Mouse (Mus musculus): ENCODE measurements around the gene Pnmt. TPM values are rescaled to one million over a fixed set of nuclear protein-coding genes. Genes with fewer than 3 reads are reported as not detected.

Gene Pnmt
- polyA plus RNA-seq, 1 experiment from 2014 or later = 4.9 TPM

- no peaks in the 10 kb centered on the region for H3K36me3 ChIP-seq (ENCODE audit: control insufficient read depth, insufficient read depth, low read length)
- H3K4me2 ChIP-seq (ENCODE audit: low read length) = peak overlapping the region; percentile 84
- ATAC-seq = no peak
- H3K4me3 ChIP-seq (ENCODE audit: low read length) = peak overlapping the region; percentile 70
- H3K4me1 ChIP-seq (ENCODE audit: control insufficient read depth, insufficient read depth, low read depth, low read length) = peaks cover 5% of the 10 kb centered on the region
- H3K9ac ChIP-seq (ENCODE audit: low read depth, low read length) = peak overlapping the region; percentile 84
- 49% methylated on average over 3 of the region's 3 CpGs for WGBS
- H3K9me3 ChIP-seq (ENCODE audit: control insufficient read depth, low read length) = no peaks in the 10 kb centered on the region
- peak overlapping the region; percentile 95 for H3K27ac ChIP-seq (ENCODE audit: low read depth, low read length)
- no peaks in the 10 kb centered on the region for H3K27me3 ChIP-seq (replicated peaks; ENCODE audit: control insufficient read depth, insufficient read depth, low read length)
Measured at GRCm38 (mm10) chr11:98400816-98401215, 14.6 kb downstream of the Pnmt start.

- H3K27me3 ChIP-seq (replicated peaks; ENCODE audit: control insufficient read depth, insufficient read depth, low read length) = peaks cover 10% of the 10 kb centered on the region
- no peaks in the 10 kb centered on the region for H3K36me3 ChIP-seq (ENCODE audit: control insufficient read depth, insufficient read depth, low read length)
- H3K4me3 ChIP-seq (ENCODE audit: low read length) = no peak overlapping the region
- no peak for ATAC-seq
- no peaks in the 10 kb centered on the region for H3K4me1 ChIP-seq (ENCODE audit: control insufficient read depth, insufficient read depth, low read depth, low read length)
- no peak overlapping the region for H3K27ac ChIP-seq (ENCODE audit: low read depth, low read length)
- 75% methylated on average over 6 of the region's 6 CpGs for WGBS
- no peak overlapping the region for H3K4me2 ChIP-seq (ENCODE audit: low read length)
- no peaks in the 10 kb centered on the region for H3K9me3 ChIP-seq (ENCODE audit: control insufficient read depth, low read length)
- H3K9ac ChIP-seq (ENCODE audit: low read depth, low read length) = no peak overlapping the region
Measured at GRCm38 (mm10) chr11:98406621-98407020, 20.4 kb downstream of the Pnmt start.

GRCm38 (mm10) chr11:98408872-98409271, 22.6 kb downstream of the Pnmt start:
- H3K4me3 ChIP-seq (ENCODE audit: low read length) = no peak overlapping the region
- 36% methylated on average over 8 of the region's 8 CpGs for WGBS
- no peak overlapping the region for H3K9ac ChIP-seq (ENCODE audit: low read depth, low read length)
- H3K27ac ChIP-seq (ENCODE audit: low read depth, low read length) = no peak overlapping the region
- peaks cover 14% of the 10 kb centered on the region; the same call in 1 of the 2 replicates for H3K4me1 ChIP-seq (ENCODE audit: control insufficient read depth, insufficient read depth, low read depth, low read length)
- H3K9me3 ChIP-seq (ENCODE audit: control insufficient read depth, low read length) = no peaks in the 10 kb centered on the region
- H3K27me3 ChIP-seq (replicated peaks; ENCODE audit: control insufficient read depth, insufficient read depth, low read length) = peaks cover 13% of the 10 kb centered on the region
- no peaks in the 10 kb centered on the region for H3K36me3 ChIP-seq (ENCODE audit: control insufficient read depth, insufficient read depth, low read length)
- no peak overlapping the region for H3K4me2 ChIP-seq (ENCODE audit: low read length)
- no peak for ATAC-seq

- no peaks in the 10 kb centered on the region for H3K36me3 ChIP-seq (ENCODE audit: control insufficient read depth, insufficient read depth, low read length)
- H3K27ac ChIP-seq (ENCODE audit: low read depth, low read length) = no peak overlapping the region
- H3K4me3 ChIP-seq (ENCODE audit: low read length) = no peak overlapping the region
- peaks cover 13% of the 10 kb centered on the region for H3K27me3 ChIP-seq (replicated peaks; ENCODE audit: control insufficient read depth, insufficient read depth, low read length)
- no peak overlapping the region for H3K4me2 ChIP-seq (ENCODE audit: low read length)
- WGBS = 3% methylated on average over 10 of the region's 10 CpGs
- peak; percentile 81 for ATAC-seq
- H3K4me1 ChIP-seq (ENCODE audit: control insufficient read depth, insufficient read depth, low read depth, low read length) = peaks cover 16% of the 10 kb centered on the region; the same call in 1 of the 2 replicates
- no peak overlapping the region for H3K9ac ChIP-seq (ENCODE audit: low read depth, low read length)
- H3K9me3 ChIP-seq (ENCODE audit: control insufficient read depth, low read length) = no peaks in the 10 kb centered on the region
Measured at GRCm38 (mm10) chr11:98409341-98409822, 23.1 kb downstream of the Pnmt start.

- Histone ChIP-seq H3K4me2 (ENCODE audit: low read length) (peak within 1 kb of the TSS; percentile 93), H3K9ac (ENCODE audit: low read depth, low read length) (peak within 1 kb of the TSS; percentile 72), H3K27me3 (replicated peaks; ENCODE audit: control insufficient read depth, insufficient read depth, low read length) (peaks cover 13% of the 10 kb centered on the region), H3K4me1 (ENCODE audit: control insufficient read depth, insufficient read depth, low read depth, low read length) (peaks cover 16% of the 10 kb centered on the region; the same call in 1 of the 2 replicates), H3K4me3 (ENCODE audit: low read length) (peak within 1 kb of the TSS; percentile 57), H3K9me3 (ENCODE audit: control insufficient read depth, low read length) (no peaks in the 10 kb centered on the region), H3K36me3 (ENCODE audit: control insufficient read depth, insufficient read depth, low read length) (no peaks in the 10 kb centered on the region), H3K27ac (ENCODE audit: low read depth, low read length) (peak within 1 kb of the TSS; percentile 79)
- WGBS = 0% methylated on average over 31 of the region's 49 CpGs
- peak; percentile 53 for ATAC-seq
Measured at GRCm38 (mm10) chr11:98412273-98412796, 26.1 kb downstream of the Pnmt start, which contains the start of gene Erbb2. Gene Erbb2, plus strand, starts transcription at chr11:98412470.

GRCm38 (mm10) chr11:98412797-98413301, 26.6 kb downstream of the Pnmt start:
- H3K4me2 ChIP-seq (ENCODE audit: low read length) = peak overlapping the region; percentile 93
- peak overlapping the region; percentile 57 for H3K4me3 ChIP-seq (ENCODE audit: low read length)
- H3K9me3 ChIP-seq (ENCODE audit: control insufficient read depth, low read length) = no peaks in the 10 kb centered on the region
- under 1% methylated on average over 40 of the region's 40 CpGs for WGBS
- H3K36me3 ChIP-seq (ENCODE audit: control insufficient read depth, insufficient read depth, low read length) = no peaks in the 10 kb centered on the region
- ATAC-seq = peak; percentile 71
- peaks cover 13% of the 10 kb centered on the region for H3K27me3 ChIP-seq (replicated peaks; ENCODE audit: control insufficient read depth, insufficient read depth, low read length)
- H3K9ac ChIP-seq (ENCODE audit: low read depth, low read length) = peak overlapping the region; percentile 72
- H3K4me1 ChIP-seq (ENCODE audit: control insufficient read depth, insufficient read depth, low read depth, low read length) = peaks cover 16% of the 10 kb centered on the region; the same call in 1 of the 2 replicates
- peak overlapping the region; percentile 79 for H3K27ac ChIP-seq (ENCODE audit: low read depth, low read length)

GRCm38 (mm10) chr11:98413731-98414130, 27.5 kb downstream of the Pnmt start:
- ATAC-seq = no peak
- H3K36me3 ChIP-seq (ENCODE audit: control insufficient read depth, insufficient read depth, low read length) = no peaks in the 10 kb centered on the region
- peaks cover 13% of the 10 kb centered on the region for H3K27me3 ChIP-seq (replicated peaks; ENCODE audit: control insufficient read depth, insufficient read depth, low read length)
- peak overlapping the region; percentile 72; the same call in 1 of the 2 replicates for H3K9ac ChIP-seq (ENCODE audit: low read depth, low read length)
- WGBS = 13% methylated on average over 7 of the region's 7 CpGs
- H3K9me3 ChIP-seq (ENCODE audit: control insufficient read depth, low read length) = no peaks in the 10 kb centered on the region
- H3K27ac ChIP-seq (ENCODE audit: low read depth, low read length) = no peak overlapping the region
- H3K4me1 ChIP-seq (ENCODE audit: control insufficient read depth, insufficient read depth, low read depth, low read length) = peaks cover 16% of the 10 kb centered on the region; the same call in 1 of the 2 replicates
- peak overlapping the region; percentile 57 for H3K4me3 ChIP-seq (ENCODE audit: low read length)
- peak overlapping the region; percentile 93 for H3K4me2 ChIP-seq (ENCODE audit: low read length)

GRCm38 (mm10) chr11:98414162-98414561, 27.9 kb downstream of the Pnmt start:
- peaks cover 13% of the 10 kb centered on the region for H3K27me3 ChIP-seq (replicated peaks; ENCODE audit: control insufficient read depth, insufficient read depth, low read length)

GRCm38 (mm10) chr11:98417074-98417473, 30.8 kb downstream of the Pnmt start:
- no peak for ATAC-seq
- Histone ChIP-seq H3K9ac (ENCODE audit: low read depth, low read length) (no peak overlapping the region), H3K36me3 (ENCODE audit: control insufficient read depth, insufficient read depth, low read length) (no peaks in the 10 kb centered on the region), H3K9me3 (ENCODE audit: control insufficient read depth, low read length) (no peaks in the 10 kb centered on the region), H3K4me1 (ENCODE audit: control insufficient read depth, insufficient read depth, low read depth, low read length) (peaks cover 15% of the 10 kb centered on the region; the same call in 1 of the 2 replicates), H3K4me2 (ENCODE audit: low read length) (no peak overlapping the region), H3K4me3 (ENCODE audit: low read length) (no peak overlapping the region), H3K27ac (ENCODE audit: low read depth, low read length) (no peak overlapping the region), H3K27me3 (replicated peaks; ENCODE audit: control insufficient read depth, insufficient read depth, low read length) (peaks cover 3% of the 10 kb centered on the region)
- WGBS = 84% methylated on average over 1 of the region's 1 CpGs

More at GRCm38 (mm10) chr11:98414162-98414561, 27.9 kb downstream of the Pnmt start:
- 16% methylated on average over 2 of the region's 2 CpGs for WGBS
- no peak for ATAC-seq
- Histone ChIP-seq H3K4me2 (ENCODE audit: low read length) (peak overlapping the region; percentile 93), H3K27ac (ENCODE audit: low read depth, low read length) (no peak overlapping the region), H3K36me3 (ENCODE audit: control insufficient read depth, insufficient read depth, low read length) (no peaks in the 10 kb centered on the region), H3K4me1 (ENCODE audit: control insufficient read depth, insufficient read depth, low read depth, low read length) (peaks cover 16% of the 10 kb centered on the region; the same call in 1 of the 2 replicates), H3K9me3 (ENCODE audit: control insufficient read depth, low read length) (no peaks in the 10 kb centered on the region), H3K4me3 (ENCODE audit: low read length) (no peak overlapping the region), H3K9ac (ENCODE audit: low read depth, low read length) (no peak overlapping the region)

All from hindbrain, embryonic 16.5 days (tissue).